Mouse (Mus musculus) left cerebral cortex, adult 11 months (tissue): Measurements from ENCODE around the gene Rpl41.
"Not testable (repeated sequence)": the region's sequence is repeated elsewhere in the genome, so short reads cannot be mapped to it uniquely, and the experiment has no call there.

Source experiments
- DNase-seq: peaks from one replicate; pipeline ENCODE4 v3.0.0; 2022; ENCODE audit warnings: low spot score

Gene Rpl41

DNA sequence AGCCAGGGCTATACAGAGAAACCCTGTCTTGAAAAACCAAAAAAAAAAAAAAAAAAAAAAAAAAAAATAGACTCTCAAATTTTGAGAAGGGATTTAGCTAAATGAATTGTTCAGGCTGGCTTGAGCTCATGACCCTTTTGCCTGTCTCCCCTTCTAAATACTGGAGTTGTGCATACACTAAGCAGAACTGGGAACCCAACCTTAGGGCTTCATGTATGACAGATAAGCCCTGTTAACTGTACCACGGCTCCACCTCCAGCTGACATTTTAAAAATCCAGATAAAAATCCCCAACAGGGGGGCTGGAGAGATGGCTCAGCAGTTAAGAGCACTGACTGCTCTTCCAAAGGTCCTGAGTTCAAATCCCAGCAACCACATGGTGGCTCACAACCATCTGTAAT is 6.5 kb upstream of the Rpl41 start:
- DNase-seq = not testable (repeated sequence)

DNA sequence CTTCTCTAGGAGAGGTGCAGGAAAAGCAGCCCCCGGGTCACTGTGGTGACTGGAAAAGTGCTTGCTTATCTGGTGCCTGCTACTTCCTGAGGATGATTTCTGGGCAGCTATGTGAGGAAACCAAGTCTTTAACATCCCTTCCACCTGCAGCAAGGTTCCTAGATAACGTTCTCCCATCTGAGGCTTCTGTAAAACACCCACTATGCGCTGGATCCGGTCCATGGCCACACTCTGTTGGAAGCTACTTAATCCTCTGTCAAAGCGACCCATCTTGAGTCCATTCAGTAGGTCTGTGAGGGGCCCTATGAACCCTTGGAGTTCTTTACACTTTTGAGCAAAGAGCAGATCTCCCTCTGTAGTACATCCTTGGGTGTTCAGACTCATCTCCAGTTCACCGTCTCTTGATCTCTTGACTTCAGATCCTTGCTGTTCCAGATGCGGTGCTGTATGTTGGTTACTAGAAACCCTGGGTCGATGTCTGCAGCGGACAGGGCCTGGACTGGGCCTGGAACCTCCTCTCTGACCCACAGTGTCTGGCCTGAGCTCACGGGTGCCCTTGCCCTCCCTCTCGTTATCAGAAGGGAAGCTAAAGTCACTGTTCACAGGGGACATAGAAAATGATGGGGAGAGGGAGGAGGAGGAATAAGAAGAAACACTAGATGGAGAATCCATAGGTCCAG is 1.2 kb upstream of the Rpl41 start:
- DNase-seq = not testable (repeated sequence)

GRCm38 (mm10) chr10:128549682-128550057 is 565 bp upstream of the Rpl41 start:
- DNase-seq = not testable (repeated sequence)

- DNase-seq = not testable (repeated sequence)
These were observed 884 bp downstream of the Rpl41 start for GRCm38 (mm10) chr10:128548051-128548791.

DNA sequence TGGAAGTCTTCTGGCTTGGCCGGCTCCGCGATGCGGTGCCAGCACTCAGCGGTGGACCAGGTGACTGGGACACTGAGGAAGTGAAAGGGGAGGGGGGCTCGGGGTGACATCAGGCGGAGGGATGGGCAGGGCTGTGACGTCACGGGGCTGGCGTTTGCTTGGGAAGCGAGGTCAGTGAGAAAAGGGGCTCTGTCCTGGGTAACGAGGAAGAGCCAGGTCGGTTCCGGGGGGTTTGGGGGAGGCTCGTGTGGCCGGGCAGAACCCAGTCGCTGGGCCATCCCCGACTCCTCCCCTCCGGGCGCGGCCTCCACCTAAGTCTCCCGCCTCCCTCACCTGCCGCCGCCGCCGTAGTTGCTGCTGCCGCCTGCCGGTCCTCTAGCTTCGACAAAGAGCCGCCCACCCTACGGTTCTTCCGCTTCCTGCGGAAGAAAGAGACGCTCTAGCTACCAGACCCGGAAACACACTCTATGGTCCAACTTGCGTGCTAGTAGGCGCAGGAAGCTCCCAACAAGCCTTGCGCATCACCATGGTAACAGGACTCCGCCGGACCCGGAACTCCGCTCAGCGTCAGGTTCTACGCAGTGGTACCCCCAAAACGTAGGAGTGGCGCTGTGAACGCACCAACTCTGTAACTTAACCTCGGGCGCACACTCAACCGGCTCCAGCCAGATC is 1.6 kb downstream of the Rpl41 start, which contains the start of gene Zc3h10:
Gene Zc3h10 (minus strand): TSS at position 414 of the 672 bp plus-strand sequence.
- peak; percentile 97 for DNase-seq

GRCm38 (mm10) chr10:128546787-128547186 is 2.3 kb downstream of the Rpl41 start:
- no peak for DNase-seq

DNA sequence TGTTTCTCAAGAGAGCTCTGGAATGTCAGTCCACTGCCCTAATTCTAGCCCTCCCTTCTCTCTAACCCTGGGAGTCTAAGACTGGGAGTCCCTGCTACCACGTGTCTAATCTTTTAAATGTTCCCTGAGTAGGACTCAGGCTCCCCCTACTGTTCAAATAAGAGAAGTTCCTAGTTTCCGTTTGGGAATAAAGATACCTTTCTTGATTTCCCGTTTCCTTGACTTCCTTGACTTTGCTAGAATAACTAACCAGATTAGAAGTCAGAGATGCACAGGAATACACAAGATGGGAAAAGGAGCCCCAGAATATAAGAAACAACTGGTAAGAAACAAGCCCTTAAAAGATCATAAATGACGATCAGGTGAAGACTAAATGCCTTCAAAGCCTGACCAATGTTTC is 2.7 kb downstream of the Rpl41 start:
- no peak for DNase-seq

- DNase-seq = no peak
These were observed 3.6 kb downstream of the Rpl41 start for GRCm38 (mm10) chr10:128545570-128545898.

DNA sequence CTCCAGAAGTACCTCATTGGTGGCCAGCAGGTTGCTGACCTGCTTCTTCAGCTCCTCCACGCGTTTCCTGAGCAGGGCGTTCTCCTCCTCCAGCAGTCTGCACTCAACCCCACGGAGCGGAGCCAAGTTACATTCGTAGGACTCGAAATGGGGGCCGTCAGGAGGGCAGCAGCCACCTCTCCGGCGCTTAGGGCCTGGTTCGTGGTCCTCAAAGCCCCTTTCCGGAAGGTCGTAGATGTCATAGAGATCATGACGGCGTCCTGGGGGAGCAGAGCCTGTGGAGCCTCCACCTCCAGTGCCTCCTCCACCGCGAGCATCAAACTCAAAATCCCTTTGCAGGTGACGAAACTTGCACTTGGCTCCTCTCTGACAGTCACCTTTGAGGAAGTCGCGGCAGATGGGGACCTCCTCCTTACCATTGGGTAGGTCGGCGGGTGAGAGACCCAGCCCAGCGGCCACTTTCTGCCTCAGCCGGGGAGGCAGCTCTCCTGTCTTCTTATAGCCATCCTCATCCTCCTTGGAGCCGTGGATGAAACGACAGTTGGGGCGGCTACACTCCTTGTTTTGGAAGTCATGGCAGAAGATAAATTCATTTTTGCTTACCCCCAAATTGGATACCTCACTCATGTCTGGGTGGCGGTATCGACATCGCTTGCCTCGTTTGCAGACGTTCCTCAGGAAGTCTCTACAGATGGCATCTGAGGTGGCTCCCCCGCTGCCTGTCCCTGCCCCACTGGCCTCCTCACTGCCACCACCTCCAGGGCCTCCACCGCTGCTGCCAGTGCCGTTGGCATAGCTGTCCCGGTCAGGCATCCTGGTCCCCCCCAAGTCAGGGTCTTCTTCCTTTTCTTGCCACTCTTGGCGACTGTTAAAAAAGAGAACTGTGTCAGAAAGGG is 4.2 kb downstream of the Rpl41 start:
- DNase-seq = no peak

GRCm38 (mm10) chr10:128544151-128544657 is 4.9 kb downstream of the Rpl41 start:
- no peak for DNase-seq

GRCm38 (mm10) chr10:128543100-128543499 is 6.0 kb downstream of the Rpl41 start:
- no peak for DNase-seq

DNA sequence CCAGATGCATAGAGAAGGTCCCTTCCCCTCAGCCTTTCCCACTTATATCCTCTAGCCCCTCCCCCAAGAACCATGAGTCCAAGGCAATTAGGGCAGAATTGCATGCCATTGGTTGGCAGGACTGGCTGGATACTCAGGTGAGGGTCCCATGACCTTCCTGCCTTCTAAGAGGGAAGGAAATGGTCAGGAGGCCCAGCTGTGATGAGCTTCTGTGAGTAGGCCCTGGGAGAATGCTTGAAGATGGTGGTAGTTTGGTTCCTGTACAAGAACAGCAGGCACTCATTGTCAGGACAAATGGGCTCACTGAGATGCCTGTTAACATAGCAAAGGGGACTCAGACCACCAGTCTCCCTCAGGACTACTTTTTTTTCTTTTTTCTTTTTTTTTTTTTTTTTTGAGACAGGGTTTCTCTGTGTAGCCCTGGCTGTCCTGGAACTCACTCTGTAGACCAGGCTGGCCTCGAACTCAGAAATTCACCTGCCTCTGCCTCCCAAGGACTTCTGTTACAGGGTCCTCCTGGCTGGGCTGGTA is 10.7 kb downstream of the Rpl41 start:
- DNase-seq = no peak

GRCm38 (mm10) chr10:128536266-128536940 is 12.7 kb downstream of the Rpl41 start:
- peak; percentile 87 for DNase-seq

DNA sequence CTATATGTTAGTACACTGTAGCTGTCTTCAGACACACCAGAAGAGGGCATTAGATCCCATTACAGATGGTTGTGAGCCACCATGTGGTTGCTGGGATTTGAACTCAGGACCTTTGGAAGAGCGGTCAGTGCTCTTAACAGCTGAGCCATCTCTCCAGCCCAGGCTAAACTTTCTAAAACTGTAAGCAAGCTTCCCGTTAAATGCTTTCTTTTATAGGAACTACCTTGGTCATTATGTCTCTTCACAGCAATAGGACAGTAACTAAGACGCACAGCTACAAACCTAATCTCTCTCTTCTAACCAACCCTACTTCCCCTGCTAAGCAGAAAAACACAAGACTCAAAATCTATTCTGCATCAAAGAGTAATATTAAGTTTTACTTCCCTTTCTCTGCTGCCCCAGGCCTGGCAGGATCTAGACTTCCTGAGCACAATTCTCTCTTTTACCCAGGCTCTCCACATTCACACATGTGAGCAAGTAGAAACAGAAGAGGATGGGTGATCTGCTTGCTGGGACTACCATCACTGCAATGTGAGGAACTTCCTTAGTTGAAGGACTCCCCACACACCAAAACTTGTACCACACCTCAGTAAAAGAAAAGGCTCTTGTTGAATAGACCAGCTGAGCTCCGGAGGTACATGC is 13.4 kb downstream of the Rpl41 start:
- DNase-seq = no peak

- no peak for DNase-seq
These were observed 13.9 kb downstream of the Rpl41 start for GRCm38 (mm10) chr10:128535206-128535605.

- no peak for DNase-seq
These were observed 22.4 kb downstream of the Rpl41 start for GRCm38 (mm10) chr10:128526366-128527356.

DNA sequence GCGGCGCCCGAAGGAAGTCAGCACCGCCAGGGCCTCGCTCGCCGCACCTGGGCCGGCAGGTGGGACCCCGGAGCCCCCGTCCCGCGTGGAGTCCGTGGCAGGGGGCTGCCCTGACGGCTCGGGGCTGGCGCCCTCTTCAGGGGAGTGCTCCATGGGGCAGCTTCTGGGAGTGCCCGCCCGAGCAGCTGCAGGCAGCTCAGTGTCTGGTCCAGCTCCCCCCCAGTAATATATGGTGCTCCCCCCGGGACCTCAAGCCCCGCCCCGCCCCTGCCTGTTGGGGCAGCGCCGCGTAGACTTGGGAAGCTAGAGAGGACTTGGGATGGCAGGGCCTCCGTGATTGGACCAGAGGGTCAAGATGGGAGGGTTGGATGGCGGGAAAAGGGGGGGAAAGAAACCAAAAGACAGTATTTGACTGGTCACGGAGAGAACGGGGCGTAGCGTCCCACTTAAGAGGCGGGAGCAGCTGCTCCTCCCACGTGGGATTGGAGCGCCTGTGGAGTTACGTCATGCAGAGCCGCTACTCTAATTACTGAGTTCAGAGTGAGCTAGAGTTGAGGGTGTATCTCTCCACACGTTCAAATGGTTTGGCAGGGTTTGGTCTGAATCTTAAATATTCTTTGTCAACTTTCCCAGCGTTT is 23.3 kb downstream of the Rpl41 start, which contains the start of gene Esyt1:
Gene Esyt1 (minus strand): TSS at position 201 of the 638 bp plus-strand sequence.
- DNase-seq = peak; percentile 91
